Mouse (Mus musculus): ENCODE measurements around the gene Oxct1.

The Oxct1 gene

DNA sequence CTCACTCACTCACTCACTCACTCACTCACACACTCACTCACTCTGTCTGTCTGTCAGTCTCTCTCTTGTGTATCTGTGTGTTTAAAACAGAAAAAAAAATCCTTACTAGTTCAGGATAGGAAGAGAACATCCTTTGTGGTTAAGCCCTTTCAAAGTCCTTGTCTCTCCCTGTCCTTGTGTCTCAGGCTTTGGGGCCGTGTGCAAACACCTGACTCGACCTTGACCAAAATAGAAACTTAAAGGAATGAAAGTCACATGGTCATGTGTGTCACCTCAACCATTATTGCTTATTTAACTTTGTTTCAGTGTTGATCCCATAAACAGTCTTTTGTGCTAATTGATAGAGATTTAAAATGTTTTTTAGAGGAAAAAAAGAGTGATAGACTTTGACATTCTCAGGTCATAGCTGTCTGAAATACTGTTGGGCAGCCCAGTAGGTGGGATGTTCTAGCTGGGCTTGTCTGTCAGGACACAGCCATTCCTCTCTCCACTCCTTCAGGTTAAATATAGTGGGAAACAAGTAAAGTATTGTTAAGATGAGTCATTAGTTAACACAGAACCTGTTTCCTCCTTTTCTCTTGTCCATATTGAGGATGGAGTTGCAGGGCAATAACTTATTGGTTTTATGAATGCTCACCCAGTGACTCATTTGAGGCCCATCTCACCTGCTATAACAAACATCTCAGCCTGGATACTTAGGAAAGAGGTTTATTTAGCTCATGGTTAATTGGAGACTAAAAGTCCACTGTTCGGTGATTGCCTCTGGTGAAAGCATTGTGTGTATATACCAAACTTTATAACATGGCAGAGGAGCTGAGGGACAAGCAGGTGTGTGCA lies 7.2 kb downstream of the Oxct1 start:
- no peak for DNase-seq

DNA sequence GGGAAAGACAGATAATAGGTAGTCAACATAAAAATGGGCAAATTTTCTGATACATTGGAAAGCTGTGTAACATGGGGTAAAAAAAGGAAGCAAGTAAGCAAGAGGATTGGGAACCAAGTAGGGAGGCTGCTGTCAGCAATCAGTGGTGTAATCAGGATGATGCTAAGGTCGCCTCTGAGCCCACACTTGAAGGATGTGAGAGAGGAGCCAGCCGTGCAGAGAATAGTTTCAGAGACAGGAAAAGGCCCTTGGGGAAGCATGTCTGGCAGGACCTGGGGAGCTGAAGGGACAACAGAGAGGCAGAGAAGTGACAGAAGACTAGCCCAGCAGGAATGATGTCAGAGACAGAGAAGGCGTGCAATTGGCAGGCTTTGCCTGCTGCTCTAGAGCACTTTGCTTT lies 16.2 kb downstream of the Oxct1 start:
- no peak for DNase-seq

DNA sequence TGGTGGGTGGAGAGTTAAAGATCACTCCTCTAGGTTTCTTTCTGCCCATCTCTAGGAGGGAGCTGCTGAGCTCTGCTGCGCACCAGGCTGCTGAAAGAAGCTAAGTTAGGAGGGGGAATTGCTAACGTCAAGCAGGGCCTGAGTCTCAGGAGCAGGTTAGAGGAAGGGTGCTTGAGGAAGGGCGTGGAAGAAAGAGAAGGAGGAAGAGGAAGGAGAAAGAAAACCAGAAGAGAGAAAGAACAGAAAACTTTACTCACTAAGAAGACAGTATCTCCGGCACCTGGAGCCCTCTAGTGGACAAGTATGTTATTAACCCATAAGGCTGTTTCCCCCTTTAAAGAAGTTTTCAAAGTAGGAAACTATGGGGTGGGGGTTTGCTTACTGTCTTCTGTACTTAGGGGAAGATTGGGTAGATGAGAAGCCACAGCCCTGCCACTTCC lies 16.9 kb downstream of the Oxct1 start:
- DNase-seq, result peak; percentile 34 to 39

DNA sequence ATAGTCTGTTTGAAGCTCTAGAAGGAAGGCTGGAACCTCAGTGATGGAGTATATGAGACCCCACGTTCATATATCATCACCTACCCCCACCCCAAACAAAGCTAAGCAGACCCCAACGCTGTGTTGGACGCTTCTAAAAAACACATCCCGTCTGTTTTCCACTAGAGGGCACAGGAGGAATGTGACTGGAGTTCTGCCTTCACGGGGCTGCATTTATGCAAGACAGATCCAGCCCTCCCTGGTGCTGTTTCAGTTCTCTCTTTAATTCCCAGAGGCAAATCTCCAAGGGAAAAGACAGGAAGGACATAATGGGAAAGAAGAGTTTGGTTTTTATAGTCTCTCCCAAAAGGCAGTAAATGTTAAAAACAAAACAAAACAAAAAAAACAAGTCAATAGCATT lies 30.4 kb downstream of the Oxct1 start:
- DNase-seq, result peak in 1 of 2 experiments; percentile 9

DNA sequence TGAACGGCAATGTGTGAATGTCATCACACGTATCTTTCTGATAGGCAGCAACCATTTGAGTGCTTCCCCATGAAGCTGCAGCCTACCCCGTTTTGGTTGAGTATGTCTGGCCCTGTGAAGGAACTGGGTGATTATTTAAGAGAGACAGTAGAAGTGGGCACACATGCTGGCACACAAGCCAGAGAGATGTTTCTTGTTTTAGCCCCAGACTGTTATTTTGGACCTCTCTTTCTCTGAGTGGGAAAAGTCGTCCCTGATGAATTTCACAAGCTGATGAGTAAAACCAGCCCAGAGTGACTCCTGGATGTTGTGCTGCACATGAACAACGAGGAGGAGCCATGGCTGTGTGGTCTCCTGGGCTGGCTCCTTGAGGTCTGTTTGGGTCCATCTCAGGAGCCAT lies 37.4 kb downstream of the Oxct1 start:
- DNase-seq, result no peak

DNA sequence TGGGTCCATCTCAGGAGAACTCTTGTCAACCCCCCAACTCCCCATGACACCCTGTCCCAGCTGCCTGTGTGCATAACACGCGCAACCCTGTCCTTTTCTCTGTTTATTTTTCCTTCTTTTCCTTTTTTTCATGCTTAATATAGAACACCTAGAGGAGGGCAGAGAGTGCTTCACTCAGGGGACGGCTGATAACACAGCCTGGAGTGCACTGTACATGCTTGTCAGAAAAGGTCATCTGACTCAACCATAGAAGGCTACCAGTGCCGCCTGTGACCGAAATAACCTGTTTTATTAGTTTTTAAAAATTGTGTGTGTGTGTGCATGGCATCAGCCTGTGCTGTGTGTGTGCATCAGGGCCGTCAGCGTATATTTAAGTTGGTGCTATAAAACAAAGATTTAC lies 37.8 kb downstream of the Oxct1 start:
- DNase-seq, result no peak

DNA sequence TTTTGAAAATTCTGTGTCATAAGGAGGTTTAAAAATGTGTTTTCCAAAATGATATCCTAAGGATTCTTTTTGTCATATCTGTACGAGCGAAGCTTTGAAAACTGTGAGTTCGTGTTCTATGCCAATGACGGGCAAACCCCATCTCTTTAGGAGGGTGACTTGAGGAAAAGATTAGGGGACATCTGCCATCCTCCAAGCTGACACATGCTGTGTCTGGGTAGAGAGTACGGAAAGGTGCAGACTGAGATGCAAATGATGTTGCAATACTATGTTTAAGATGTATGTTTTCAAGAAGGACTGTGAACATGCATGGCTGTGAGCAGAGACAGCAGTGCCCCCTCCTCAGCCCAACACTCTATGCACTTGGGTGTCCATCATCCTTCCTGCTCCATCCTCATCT lies 38.5 kb downstream of the Oxct1 start:
- DNase-seq, result no peak

DNA sequence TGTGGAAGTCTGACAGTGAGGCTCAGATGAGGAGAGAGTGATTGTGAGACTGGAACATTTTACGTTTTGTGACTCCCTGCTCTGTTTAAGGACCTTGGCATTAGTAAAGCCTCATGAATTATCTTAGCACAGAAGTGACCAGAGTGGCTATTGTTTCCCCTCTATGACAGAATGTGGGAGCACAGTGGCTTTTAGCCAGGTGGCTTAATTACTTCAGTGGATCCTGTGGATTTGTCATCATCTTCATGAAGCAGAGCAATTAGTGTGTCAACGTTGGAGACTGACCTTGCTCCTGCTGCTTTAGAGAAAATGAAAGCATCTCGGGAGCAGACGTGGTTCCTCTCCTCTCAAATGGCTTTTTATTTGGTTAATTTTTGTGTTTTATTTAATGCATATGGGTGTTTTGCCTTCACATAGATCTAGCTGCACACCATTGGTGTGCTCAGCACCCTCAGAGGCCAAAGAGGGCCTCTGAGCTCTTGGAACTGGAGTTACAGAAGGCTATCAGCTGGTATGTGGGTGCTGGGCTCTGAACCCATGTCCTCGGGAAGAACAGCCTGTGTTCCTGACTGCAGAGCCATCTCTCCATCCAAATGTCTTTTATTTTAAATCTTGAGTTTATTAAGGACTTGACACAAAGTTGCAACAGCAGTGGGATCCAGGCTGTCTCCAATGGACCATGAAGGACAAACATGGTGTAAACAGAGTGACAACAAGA lies 41.2 kb downstream of the Oxct1 start:
- no peak for DNase-seq

DNA sequence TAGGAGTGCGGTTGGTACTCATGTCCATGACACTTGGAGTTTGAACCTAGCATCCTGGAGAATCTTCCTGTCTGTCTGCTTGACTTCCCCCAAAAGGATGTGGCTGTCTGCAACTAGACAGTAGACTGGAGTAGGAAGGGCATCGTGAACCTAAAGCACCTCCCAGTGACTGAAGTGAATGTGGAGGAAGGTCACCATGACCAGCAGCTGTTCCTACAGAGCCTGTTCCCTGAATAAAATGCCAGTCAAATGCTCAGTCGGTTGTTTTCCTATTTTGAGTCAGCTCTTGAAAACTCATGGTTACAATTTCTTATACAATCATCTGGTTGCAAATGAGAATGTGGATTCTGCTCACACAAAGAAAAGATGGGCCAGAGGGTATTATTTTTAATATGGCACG lies 51.8 kb downstream of the Oxct1 start:
- no peak for DNase-seq

DNA sequence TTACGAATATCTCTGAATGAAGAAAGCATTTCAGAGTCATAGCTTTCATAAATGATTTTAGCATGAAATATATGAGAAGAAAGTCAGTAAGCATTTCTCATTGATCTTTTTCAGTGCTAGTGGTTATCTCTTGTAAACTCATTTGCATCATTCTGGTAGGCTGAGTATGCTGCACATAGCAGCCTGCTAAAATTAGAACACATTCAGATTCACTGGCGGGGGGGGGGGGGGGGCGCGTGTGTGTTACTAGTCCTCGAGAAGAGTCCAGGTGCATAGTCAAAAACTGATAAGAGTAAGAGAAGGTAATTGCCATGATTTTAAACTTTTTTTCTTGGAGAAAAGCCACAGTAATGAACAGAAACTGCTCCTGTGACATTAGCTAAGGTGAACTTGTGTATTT lies 52.6 kb downstream of the Oxct1 start:
- DNase-seq, result no peak

DNA sequence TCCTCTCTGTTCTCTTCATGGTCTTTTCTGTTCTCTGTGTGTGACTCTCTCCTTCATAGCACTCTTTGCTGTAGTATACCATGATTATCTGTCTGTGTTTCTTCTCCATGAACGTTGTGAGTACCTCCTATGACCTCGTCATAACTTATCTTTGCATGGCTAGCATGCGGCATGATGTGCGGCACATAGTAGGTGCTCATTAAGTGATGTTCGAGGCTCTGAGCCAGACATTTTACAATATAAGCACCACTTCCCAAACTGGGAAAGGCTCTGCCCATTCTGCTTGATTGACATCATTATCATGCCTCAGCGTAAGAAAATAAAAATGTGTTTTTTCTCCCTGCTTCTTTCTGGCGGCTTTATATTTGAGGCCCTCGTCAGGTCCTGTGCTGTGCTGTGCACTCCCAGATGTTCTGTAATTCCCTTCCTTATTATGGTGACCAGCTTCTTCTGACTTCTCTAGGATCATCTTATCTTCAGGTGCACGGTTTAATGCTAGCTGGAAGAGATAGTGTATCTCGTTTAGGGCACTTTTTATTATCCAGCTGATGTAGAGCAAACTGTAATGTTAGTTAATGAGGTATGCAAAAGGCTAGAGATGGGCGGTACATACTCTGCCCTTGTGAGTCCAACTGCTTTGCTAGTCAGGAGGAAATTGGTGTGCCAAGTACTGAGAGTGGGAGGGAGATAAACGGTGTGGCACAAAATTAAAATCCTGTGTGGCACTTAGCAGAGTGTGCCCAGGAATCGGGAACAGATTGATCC lies 53.4 kb downstream of the Oxct1 start:
- DNase-seq, result no peak

DNA sequence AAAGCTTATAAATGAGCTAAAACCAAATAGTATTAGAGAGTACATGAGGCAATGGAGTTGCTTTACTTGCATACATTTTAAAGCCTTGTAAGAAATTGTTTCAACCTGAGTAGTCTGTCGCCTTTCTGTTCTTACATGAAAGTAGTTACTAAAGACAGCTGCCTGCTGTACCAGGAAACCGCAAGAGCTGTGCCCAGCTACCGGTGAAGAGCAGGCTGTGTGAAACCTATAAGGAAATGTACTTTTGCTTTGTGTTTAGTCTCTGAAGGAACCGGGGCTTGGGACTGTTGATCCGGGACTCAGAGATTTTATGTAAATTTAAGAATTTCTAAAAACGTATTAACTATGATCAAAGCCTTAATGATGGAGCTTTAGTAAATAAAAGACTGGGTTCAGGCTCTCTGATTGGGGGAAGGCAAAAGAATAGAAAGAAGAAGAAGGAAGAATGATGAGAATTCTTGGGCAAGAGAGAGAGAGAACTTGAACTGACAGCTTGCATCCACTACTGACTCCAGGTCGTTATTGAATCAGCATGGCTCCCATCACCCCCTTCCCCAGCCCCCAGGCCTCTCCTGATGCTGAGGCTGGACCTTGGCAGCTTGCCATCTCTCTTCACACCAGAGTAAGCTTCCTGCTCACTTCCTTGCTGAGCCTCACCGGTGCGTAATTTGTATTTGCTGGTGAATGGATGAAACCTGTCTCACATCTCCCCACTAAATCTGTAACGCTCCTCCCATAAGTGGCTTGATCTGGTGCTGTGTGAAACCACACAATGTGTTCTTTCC lies 59.6 kb downstream of the Oxct1 start:
- peak; percentile 51 to 67 for DNase-seq

DNA sequence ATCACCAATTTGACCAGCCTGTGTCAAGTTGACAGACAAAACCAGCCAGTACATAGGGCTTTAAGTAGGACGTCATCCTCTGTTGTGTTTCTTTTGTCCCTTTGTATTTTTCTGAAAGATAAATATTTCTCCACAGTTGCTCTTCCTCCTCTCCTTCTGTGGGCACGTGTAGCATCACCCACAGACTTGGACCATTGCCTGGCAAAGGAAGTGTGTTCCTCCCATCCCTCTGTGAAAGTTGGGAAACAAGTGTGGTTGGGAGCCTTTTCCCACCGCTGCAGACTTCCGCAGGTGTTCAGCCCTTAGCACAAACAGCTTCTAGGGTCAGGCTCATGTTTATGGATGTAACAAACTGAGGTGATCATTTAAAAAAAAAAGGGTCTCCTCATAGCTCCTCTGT lies 61.3 kb downstream of the Oxct1 start:
- DNase-seq, result no peak

DNA sequence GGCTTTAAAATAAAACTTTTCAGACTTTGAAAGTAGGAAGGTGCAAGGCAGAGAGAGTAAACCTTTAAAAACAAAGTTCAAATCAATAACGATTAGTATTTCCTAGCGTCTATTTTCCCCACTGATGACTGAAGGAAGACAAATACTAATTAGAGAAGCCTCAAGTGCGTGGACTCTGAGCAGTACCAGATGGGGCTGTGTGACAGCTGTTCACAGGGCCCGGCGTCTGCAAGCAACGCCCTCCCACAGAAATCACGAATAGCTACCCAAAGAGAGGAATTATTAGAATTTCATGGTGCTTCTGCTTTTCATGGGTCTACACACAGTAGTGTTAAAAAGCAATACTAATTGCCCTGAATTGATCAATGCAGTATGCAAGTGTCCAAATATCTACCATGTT lies 61.7 kb downstream of the Oxct1 start:
- no peak for DNase-seq

DNA sequence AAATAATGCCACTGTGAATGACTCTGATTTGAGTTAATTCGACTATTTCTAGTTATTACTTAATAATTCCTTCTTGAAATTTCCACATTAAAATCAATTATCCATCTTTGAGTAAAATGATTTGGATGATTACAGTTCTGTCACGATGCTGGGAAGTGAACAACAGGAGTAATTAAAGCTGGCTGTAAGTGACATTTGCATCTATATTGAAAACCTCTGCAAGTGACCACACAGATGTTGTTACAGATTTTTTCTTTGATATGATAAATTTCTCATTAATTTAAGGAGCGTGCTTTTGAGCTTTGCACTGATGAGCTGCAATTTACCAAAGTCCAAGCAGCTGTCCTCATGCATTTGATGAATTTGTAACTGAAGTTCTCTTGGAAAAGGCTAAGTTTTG lies 64.4 kb downstream of the Oxct1 start:
- DNase-seq, result no peak

DNA sequence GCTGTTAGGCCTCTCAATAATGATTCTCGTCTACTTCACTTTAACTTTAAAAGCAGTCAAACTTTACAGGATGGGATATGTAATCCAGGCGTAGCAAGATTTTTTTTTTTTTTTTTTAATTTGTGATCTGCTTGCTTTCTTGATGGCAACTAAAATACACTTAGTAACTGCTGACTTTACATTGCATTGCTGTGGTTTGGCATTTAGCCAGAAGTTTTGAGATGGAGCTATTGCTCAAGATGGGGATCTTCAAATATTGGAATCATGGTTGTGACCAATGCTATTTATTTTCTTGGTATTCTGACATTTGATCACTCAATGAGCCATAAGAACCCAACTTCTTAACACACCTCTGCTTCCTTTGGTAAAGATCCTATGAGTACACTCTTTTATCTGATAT lies 66.4 kb downstream of the Oxct1 start:
- no peak for DNase-seq

DNA sequence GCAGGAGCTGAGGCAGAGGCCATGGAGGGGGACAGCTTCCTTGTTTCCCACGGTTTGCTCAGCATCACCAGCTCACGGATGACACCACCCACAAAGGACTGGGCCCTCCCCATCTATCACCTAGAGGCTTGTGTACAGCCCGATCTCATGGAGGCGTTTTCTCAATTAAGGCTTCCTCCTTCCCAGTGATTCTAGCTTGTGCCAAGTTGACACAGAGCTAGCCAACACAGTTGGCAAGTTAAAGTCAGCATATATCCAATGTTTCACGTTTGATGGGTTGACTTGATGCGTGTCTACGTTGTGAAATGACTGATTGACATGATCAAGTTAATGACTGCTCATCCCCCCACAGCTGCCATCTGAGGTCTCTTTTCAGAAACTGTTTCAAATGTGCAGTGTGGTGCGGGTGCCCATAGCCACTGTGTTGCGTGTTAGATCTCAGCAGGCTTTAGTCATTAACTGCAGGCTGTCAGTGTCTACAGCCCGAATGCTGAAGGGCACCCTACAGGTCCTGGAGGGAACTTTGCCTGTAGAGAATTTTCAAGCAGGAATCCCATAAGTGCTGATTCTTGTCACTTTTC lies 74.2 kb downstream of the Oxct1 start:
- DNase-seq, result no peak

DNA sequence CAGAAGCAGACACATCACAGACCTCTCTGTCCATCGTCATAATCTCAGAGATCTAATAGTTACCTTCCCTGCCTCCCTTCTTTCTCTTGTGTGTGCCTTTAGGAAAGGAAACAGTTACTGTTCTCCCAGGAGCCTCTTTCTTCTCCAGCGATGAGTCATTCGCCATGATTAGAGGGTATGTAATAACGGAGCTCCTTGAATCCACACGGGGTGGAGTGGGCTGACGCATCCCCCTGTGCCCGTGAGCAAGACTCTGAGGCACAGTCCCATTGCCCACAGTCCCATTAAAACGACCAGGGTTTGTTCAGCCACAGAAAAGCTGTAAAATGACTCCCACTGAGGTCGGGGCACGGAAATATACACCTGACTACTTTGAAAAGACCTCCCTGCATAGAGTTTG lies 74.8 kb downstream of the Oxct1 start:
- DNase-seq, result no peak

DNA sequence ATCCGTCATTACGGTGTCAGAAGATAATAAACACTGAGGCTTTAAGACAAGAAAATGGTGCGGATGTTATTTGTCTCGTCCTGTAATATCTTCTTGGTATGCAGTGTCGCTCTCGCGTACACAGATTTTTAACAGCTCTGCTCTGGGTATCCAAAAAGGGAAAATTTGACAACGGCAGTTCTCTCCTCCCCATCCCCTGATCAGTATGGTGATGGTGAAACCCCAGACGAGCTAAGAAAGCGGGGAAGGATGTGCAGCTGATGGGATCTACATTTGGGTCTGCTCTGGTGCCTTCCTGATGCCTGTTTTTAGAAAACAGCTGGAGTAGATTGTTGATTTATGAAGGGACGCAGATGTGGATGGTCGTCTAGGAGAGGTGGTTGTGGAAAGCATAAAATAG lies 78.1 kb downstream of the Oxct1 start:
- no peak for DNase-seq

DNA sequence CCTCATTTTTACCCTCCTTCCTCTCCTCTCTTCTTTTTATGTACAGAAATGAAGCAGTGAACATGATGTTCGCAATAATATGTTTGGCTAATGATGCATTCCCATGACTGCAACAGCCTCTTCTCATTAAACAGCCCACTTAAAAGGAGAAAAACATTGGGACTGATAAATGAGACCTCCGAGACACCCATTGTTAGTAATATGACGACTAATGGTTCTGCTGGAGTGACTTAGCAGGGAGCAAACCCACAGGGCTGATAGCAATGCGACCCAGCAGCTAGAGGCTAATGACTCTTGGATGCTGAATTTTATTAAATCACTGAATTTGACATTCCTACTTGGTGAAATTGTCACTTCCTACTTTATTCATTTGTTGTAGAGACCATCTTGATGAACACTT lies 79.3 kb downstream of the Oxct1 start:
- DNase-seq, result no peak

DNA sequence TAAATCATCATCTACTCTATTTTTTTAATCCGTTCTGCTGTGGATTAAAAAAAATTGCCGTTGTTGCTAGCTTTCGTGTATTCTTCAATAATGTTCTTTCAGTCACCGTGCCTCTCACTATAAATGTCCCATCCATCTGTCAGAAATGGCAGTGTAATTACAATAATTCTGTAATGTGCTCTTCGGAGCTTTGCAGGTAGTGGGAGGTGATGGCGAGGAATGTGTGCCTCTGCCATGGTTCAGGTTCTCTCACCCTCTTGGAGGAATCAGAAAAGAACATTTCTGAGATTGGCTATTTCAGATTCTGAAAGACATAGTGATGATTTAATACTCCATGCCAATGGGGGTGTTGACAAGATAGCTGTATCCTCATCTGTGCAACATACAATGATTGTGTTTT lies 93.8 kb downstream of the Oxct1 start:
- no peak for DNase-seq

DNA sequence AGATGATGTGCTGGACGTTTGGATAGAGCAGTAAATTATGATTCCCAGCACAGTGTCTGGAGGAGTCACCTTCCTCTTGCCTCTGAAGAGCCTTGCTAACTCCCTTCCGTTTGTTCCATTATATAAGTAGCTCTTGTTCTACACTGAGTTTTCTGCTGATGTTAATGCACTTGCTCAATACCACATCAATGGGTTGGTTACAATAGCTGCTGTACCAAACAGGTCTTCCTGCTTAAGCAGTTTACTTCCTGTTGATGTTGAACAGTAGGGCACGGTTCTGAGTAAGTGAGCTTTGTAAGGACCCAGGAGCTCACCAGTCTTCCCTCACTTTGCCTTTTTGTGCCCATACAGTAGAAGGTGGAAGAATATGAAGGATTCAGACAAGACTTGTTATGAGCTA lies 98.5 kb downstream of the Oxct1 start:
- DNase-seq, result no peak

DNA sequence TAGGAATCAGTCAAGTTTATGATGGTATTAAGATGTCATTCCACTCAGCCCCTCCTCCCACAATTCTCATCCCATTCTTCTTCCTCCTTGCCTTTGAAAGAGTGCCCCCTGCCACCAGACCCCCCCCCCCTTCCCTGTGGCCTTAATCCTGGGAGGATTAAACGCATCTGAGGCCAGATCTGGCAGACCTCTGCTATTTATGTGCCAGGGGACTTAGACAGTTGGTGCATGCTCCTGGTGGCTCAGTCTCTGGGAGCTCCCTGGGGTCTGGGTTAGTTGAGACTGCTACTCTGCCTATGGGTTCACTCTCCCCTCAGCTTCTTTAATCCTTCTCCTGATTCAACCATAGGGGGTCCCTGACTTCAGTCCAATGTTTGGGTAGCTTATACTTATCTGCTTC lies 112.3 kb downstream of the Oxct1 start:
- DNase-seq, result no peak

Measured in thymus, postnatal 36 days (tissue).